Mouse (Mus musculus) mouse trophoblast stem cell (cell line): Measurements from ENCODE around the gene Ddx10.
"Not testable (repeated sequence)": the region's sequence is repeated elsewhere in the genome, so short reads cannot be mapped to it uniquely, and the experiment has no call there.

Source experiments
- in situ Hi-C, 2 experiments: fragments of 300-500 bp; cut with MseI, MboI; formaldehyde crosslinking; loops; 2 replicates in 1 of 2; 3 replicates in 1 of 2; pipeline ENCODE4 v1.15.1; 2025

Gene Ddx10

GRCm38 (mm10) chr9:53144266-53144665 is 103.6 kb downstream of the Ddx10 start:
- in situ Hi-C loops, result no loop called here

GRCm38 (mm10) chr9:53143508-53143907 is 104.3 kb downstream of the Ddx10 start:
- in situ Hi-C loops, result no loop called here

GRCm38 (mm10) chr9:53142424-53142823 is 105.4 kb downstream of the Ddx10 start:
- in situ Hi-C loops, result not testable (repeated sequence)

- in situ Hi-C loops, result no loop called here
Measured at GRCm38 (mm10) chr9:53140610-53141165, 107.2 kb downstream of the Ddx10 start.

GRCm38 (mm10) chr9:53132826-53133225 is 115.0 kb downstream of the Ddx10 start:
- in situ Hi-C loops, result no loop called here

GRCm38 (mm10) chr9:53130460-53130859 is 117.4 kb downstream of the Ddx10 start:
- in situ Hi-C loops, result no loop called here

GRCm38 (mm10) chr9:53101103-53101502 is 146.8 kb downstream of the Ddx10 start:
- in situ Hi-C loops, result no loop called here

- in situ Hi-C loops, result no loop called here
Measured at GRCm38 (mm10) chr9:53095319-53096165, 152.3 kb downstream of the Ddx10 start.

GRCm38 (mm10) chr9:53094536-53094935 is 153.3 kb downstream of the Ddx10 start:
- in situ Hi-C loops, result no loop called here

GRCm38 (mm10) chr9:53077626-53078025 is 170.2 kb downstream of the Ddx10 start:
- in situ Hi-C loops, result no loop called here

- in situ Hi-C loops, result no loop called here
Measured at GRCm38 (mm10) chr9:53075931-53076330, 171.9 kb downstream of the Ddx10 start.

GRCm38 (mm10) chr9:53074443-53074842 is 173.4 kb downstream of the Ddx10 start:
- in situ Hi-C loops, result no loop called here

- in situ Hi-C loops, result no loop called here
Measured at GRCm38 (mm10) chr9:53073576-53074112, 174.2 kb downstream of the Ddx10 start.

GRCm38 (mm10) chr9:53072088-53072487 is 175.8 kb downstream of the Ddx10 start:
- in situ Hi-C loops, result no loop called here

- in situ Hi-C loops, result no loop called here
Measured at GRCm38 (mm10) chr9:53070875-53071524, 176.9 kb downstream of the Ddx10 start.

- in situ Hi-C loops, result no loop called here
Measured at GRCm38 (mm10) chr9:53068166-53068565, 179.7 kb downstream of the Ddx10 start.

GRCm38 (mm10) chr9:53066428-53066827 is 181.4 kb downstream of the Ddx10 start:
- in situ Hi-C loops, result no loop called here

GRCm38 (mm10) chr9:53065028-53065427 is 182.8 kb downstream of the Ddx10 start:
- in situ Hi-C loops, result no loop called here

GRCm38 (mm10) chr9:53064531-53064930 is 183.3 kb downstream of the Ddx10 start:
- in situ Hi-C loops, result no loop called here

GRCm38 (mm10) chr9:53055306-53055705 is 192.5 kb downstream of the Ddx10 start:
- in situ Hi-C loops, result no loop called here
